Comparison of ENCODE assay signal across 8 mouse cellular contexts in the genomic region with DNA sequence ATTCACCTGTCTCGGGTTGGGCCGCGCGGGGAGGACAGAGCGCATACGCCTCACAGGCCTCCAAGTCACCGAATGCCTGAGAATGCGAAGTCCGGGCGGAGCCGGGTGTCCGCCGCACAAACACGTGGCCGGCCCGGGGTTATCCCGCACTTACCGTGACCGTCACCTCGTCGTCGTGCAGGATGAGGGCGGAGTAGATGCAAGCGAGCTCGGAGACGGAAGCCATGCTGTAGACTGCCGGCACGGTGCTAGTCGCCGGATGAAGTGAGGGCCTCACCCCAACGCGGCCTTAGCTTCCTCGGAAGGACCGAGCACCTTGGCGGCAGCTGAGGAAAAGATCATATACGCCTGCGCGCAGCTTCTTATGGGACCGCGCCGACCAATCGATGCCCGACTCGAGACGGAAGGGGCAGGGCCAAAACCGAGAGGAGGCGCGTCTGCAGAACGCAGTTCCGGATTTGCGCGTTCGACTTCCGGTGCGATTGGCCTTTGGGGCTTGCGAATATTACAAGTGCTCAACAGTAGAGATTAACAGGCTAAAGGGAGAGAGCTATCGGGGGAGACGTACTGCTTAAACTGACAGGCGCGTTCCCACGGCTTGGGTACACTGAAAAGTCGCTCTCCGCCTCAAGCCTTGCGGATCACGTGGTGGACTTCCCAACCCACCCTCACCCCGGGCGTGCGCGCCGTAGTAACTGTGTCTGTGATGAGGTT. TPM values are rescaled to one million over a fixed set of nuclear protein-coding genes. Genes with fewer than 3 reads are reported as not detected.
A peak's percentile ranks its signal among the peaks of the same experiment; 100 is the strongest.
DNase-seq lines count a peak whose midpoint lies in the region; ATAC-seq and TF ChIP-seq lines count a peak whose summit lies in the region.

Rplp1 (minus strand) TSS at position 340 of the 714 bp plus-strand sequence.

- no peaks in the 10 kb centered on the region for H3K27me3 ChIP-seq in G1E (ENCODE audit: insufficient read depth, low read length)
- H3K27me3 ChIP-seq in forebrain, embryonic 16.5 days (replicated peaks; ENCODE audit: control insufficient read depth, insufficient read depth, low read length): no peaks in the 10 kb centered on the region
- H3K27me3 ChIP-seq in lung, embryonic 14.5 days (ENCODE audit: insufficient read depth, low read length): no peaks in the 10 kb centered on the region
- no peaks in the 10 kb centered on the region for H3K27me3 ChIP-seq in thymus, adult 2 months (ENCODE audit: control insufficient read depth, insufficient read depth, low read length)

- no peaks in the 10 kb centered on the region for H3K9me3 ChIP-seq in G1E (replicated peaks)
- H3K9me3 ChIP-seq in forebrain, embryonic 16.5 days (ENCODE audit: control insufficient read depth, low read length): no peaks in the 10 kb centered on the region
- H3K9me3 ChIP-seq in lung, embryonic 14.5 days (ENCODE audit: low read depth, low read length): no peaks in the 10 kb centered on the region

- intact Hi-C loops in heart, postnatal 36 days (cut with DNase I): loop anchor here (2.0 kb wide), 1 partner anchor 30 kb away; no protein-coding TSS in a partner anchor

- peak within 1 kb of the TSS; percentile 90 for H3K9ac ChIP-seq in forebrain, embryonic 16.5 days (replicated peaks; ENCODE audit: low read depth, low read length)
- H3K9ac ChIP-seq in lung, embryonic 14.5 days: peak within 1 kb of the TSS; percentile 93

- under 1% methylated on average over 66 of the region's 70 CpGs for WGBS in forebrain, embryonic 16.5 days
- under 1% methylated on average over 67 of the region's 70 CpGs for WGBS in lung, embryonic 14.5 days
- under 1% methylated on average over 70 of the region's 70 CpGs for WGBS in olfactory bulb, adult 2 months
- WGBS in thymus, adult 2 months: under 1% methylated on average over 70 of the region's 70 CpGs

- peak within 1 kb of the TSS; percentile 96 for H3K27ac ChIP-seq in forebrain, embryonic 16.5 days (ENCODE audit: low read length)
- peak within 1 kb of the TSS; percentile 95 for H3K27ac ChIP-seq in layer of hippocampus, adult 2 months
- peak within 1 kb of the TSS; percentile 91 for H3K27ac ChIP-seq in lung, embryonic 14.5 days (ENCODE audit: low read depth)
- H3K27ac ChIP-seq in olfactory bulb, adult 2 months (ENCODE audit: insufficient read depth, low read depth, low read length): peak within 1 kb of the TSS; percentile 90
- peak within 1 kb of the TSS; percentile 98 for H3K27ac ChIP-seq in thymus, adult 2 months (ENCODE audit: control insufficient read depth, insufficient read depth, low read length)

- peak; percentile 89 for TF ChIP-seq POLR2A in olfactory bulb, adult 2 months (IDR thresholded peaks at IDR 0.05; ENCODE audit: insufficient read depth, low read depth, low read length)
- no peak; the same call in none of the 2 replicates for TF ChIP-seq POLR2A in thymus, adult 2 months (IDR thresholded peaks at IDR 0.05; ENCODE audit: control insufficient read depth, extremely low read depth, insufficient read depth, low read length, poor library complexity)

- H3K4me3 ChIP-seq in G1E (ENCODE audit: low read depth, low read length): peak within 1 kb of the TSS; percentile 77
- peak within 1 kb of the TSS; percentile 82 for H3K4me3 ChIP-seq in forebrain, embryonic 16.5 days (replicated peaks; ENCODE audit: low read length)
- H3K4me3 ChIP-seq in layer of hippocampus, adult 2 months: peak within 1 kb of the TSS; percentile 89
- H3K4me3 ChIP-seq in lung, embryonic 14.5 days (ENCODE audit: low read depth, low read length): peak within 1 kb of the TSS; percentile 89
- peak within 1 kb of the TSS; percentile 79 for H3K4me3 ChIP-seq in olfactory bulb, adult 2 months (ENCODE audit: insufficient read depth, low read depth, low read length)
- H3K4me3 ChIP-seq in thymus, adult 2 months (ENCODE audit: control insufficient read depth, insufficient read depth, low read length): peak within 1 kb of the TSS; percentile 91

- peak; percentile 81 for ATAC-seq in G1E (ENCODE audit: extremely low read depth, insufficient number of reproducible peaks, low FRiP score, poor library complexity, severe bottlenecking)
- peak; percentile 98 for ATAC-seq in forebrain, embryonic 16.5 days
- ATAC-seq in lung, embryonic 14.5 days (ENCODE audit: insufficient read depth): peak; percentile 95

- DNase-seq in G1E (ENCODE audit: low spot score): peak; percentile 87
- peak; percentile 96 to 98 for DNase-seq in cerebellum, adult 18-20 months
- peak; percentile 96 to 97 for DNase-seq in heart, postnatal 36 days
- DNase-seq in layer of hippocampus, adult 2 months (ENCODE audit: low spot score in 2 of 2): peak; percentile 94 to 97
- peak; percentile 99 for DNase-seq in lung, embryonic 14.5 days
- peak; percentile 96 for DNase-seq in thymus, adult 2 months

- peaks cover 72% of the 10 kb centered on the region for H3K36me3 ChIP-seq in G1E (replicated peaks)
- H3K36me3 ChIP-seq in forebrain, embryonic 16.5 days (ENCODE audit: control insufficient read depth, insufficient read depth): peaks cover 11% of the 10 kb centered on the region
- H3K36me3 ChIP-seq in lung, embryonic 14.5 days (ENCODE audit: insufficient read depth): peaks cover 64% of the 10 kb centered on the region
- peaks cover 27% of the 10 kb centered on the region for H3K36me3 ChIP-seq in thymus, adult 2 months (ENCODE audit: control insufficient read depth, insufficient read depth, low read length)

- TF ChIP-seq CTCF in G1E (IDR thresholded peaks at IDR 0.05; ENCODE audit: low read depth, low read length): no peak
- no peak; the same call in 1 of the 2 replicates for TF ChIP-seq CTCF in layer of hippocampus, adult 2 months (conservative IDR thresholded peaks at IDR 0.05)
- no peak for TF ChIP-seq CTCF in lung, embryonic 14.5 days (IDR thresholded peaks at IDR 0.05; ENCODE audit: low read depth)
- TF ChIP-seq CTCF in olfactory bulb, adult 2 months (IDR thresholded peaks at IDR 0.05; ENCODE audit: insufficient read depth, low read depth, low read length): no peak
- peak; percentile 42; the same call in 1 of the 2 replicates for TF ChIP-seq CTCF in thymus, adult 2 months (IDR thresholded peaks at IDR 0.05; ENCODE audit: borderline replicate concordance, control insufficient read depth, extremely low read depth, insufficient read depth, low read length, poor library complexity)

- H3K4me2 ChIP-seq in forebrain, embryonic 16.5 days (ENCODE audit: low read length): peak within 1 kb of the TSS; percentile 91
- H3K4me2 ChIP-seq in lung, embryonic 14.5 days: peak within 1 kb of the TSS; percentile 85

- H3K4me1 ChIP-seq in G1E (ENCODE audit: insufficient read depth, low read depth, low read length): peaks cover 49% of the 10 kb centered on the region
- peaks cover 21% of the 10 kb centered on the region for H3K4me1 ChIP-seq in forebrain, embryonic 16.5 days (replicated peaks; ENCODE audit: control insufficient read depth, insufficient read depth, low read length)
- H3K4me1 ChIP-seq in lung, embryonic 14.5 days (ENCODE audit: insufficient read depth): no peaks in the 10 kb centered on the region
- no peaks in the 10 kb centered on the region; the same call in 1 of the 2 replicates for H3K4me1 ChIP-seq in olfactory bulb, adult 2 months (ENCODE audit: control insufficient read depth, insufficient read depth, low read length)
- no peaks in the 10 kb centered on the region for H3K4me1 ChIP-seq in thymus, adult 2 months (replicated peaks; ENCODE audit: control insufficient read depth, insufficient read depth, low read length)

RNA-seq across cellular contexts. Expression of gene Rplp1, which starts in this region (rescaled TPM):
- total RNA-seq in G1E (2014; fragmentation: Nextera tagmentation): 2,957 and 3,127 TPM in 2 replicates
- total RNA-seq in G1E (2017): 4,483 and 5,713 TPM in 2 replicates
- 43,340 and 52,062 TPM in 2 replicates for polyA plus RNA-seq in G1E (2012)
- polyA plus RNA-seq in forebrain, embryonic 16.5 days (2015; fragmentation: Nextera tagmentation; extraction: Ambion mirVana): 804 and 844 TPM in 2 replicates
- 1,000 to 10,000 TPM; 1,412 to 1,619 TPM for total RNA-seq in heart, postnatal 36 days (2021)
- total RNA-seq in layer of hippocampus, adult 2 months (2021): 1,000 to 10,000 TPM; 1,620 to 1,656 TPM
- 1,598 and 1,617 TPM in 2 replicates for polyA plus RNA-seq in lung, embryonic 14.5 days (2014; fragmentation: Nextera tagmentation; extraction: Ambion mirVana)
- polyA plus RNA-seq in olfactory bulb, adult 2 months (2012; ENCODE audit: insufficient read depth, insufficient read length, low replicate concordance, missing spikeins): 1,116 TPM in 1 of 2 replicates, not detected in the other
- 8,905 and 10,824 TPM in 2 replicates for polyA plus RNA-seq in thymus, adult 2 months (2012; rRNA removed)

Comparison
In these comparisons a context has a peak if more than half of its experiments do, and no peak if none do; other contexts are left out.
1. Peak in every context shown above with its lines: DNase-seq, ATAC-seq, H3K4me3 ChIP-seq and H3K27ac ChIP-seq.